Mouse (Mus musculus) neural tube, embryonic 14.5 days (tissue): ENCODE measurements around the gene Snx21. TPM values are rescaled to one million over a fixed set of nuclear protein-coding genes. Genes with fewer than 3 reads are reported as not detected.

Source experiments
- ATAC-seq: fragments of 200-750 bp; cut with Nextera tagmentation; 2 replicates; pipeline ENCODE4 v1.8.0; 2017; ENCODE audit warnings: low read depth, mild to moderate bottlenecking, moderate TSS enrichment, moderate library complexity
- H3K27ac ChIP-seq: fragments of 300-500 bp; sonication (generic); 2 replicates; pipeline ENCODE4 v1.5.1; 2014; ENCODE audit warnings: low read depth, mild to moderate bottlenecking, control low read depth, low read length, moderate library complexity, mixed read lengths
- H3K27me3 ChIP-seq: fragments of 300-500 bp; sonication (generic); 2 replicates; pipeline ENCODE4 v1.6.1; 2014; ENCODE audit warnings: low read length; ENCODE audit not compliant: control insufficient read depth, insufficient read depth
- H3K36me3 ChIP-seq: fragments of 300-500 bp; sonication (generic); 2 replicates; pipeline ENCODE4 v1.6.1; 2014; ENCODE audit warnings: low read length, mixed read lengths; ENCODE audit not compliant: control insufficient read depth, insufficient read depth
- H3K4me1 ChIP-seq: fragments of 300-500 bp; sonication (generic); 2 replicates; pipeline ENCODE4 v1.6.1; 2014; ENCODE audit warnings: low read length; ENCODE audit not compliant: control insufficient read depth, insufficient read depth
- H3K4me2 ChIP-seq: fragments of 300-500 bp; sonication (generic); 2 replicates; pipeline ENCODE4 v1.6.1; 2014; ENCODE audit warnings: mild to moderate bottlenecking, low read depth, low read length, control low read depth
- H3K4me3 ChIP-seq: fragments of 300-500 bp; sonication (generic); 2 replicates; pipeline ENCODE4 v1.5.1; 2014; ENCODE audit warnings: low read depth, low read length, control low read depth, mixed read lengths
- H3K9ac ChIP-seq: fragments of 300-500 bp; sonication (generic); replicated peaks from 2 replicates; pipeline ENCODE4 v1.6.1; 2014; ENCODE audit warnings: low read depth, mild to moderate bottlenecking, control low read depth, low read length, mixed read lengths
- H3K9me3 ChIP-seq: fragments of 300-500 bp; sonication (generic); 2 replicates; pipeline ENCODE4 v1.6.1; 2016; ENCODE audit warnings: low read length; ENCODE audit not compliant: control insufficient read depth
- WGBS: fragments of 180-500 bp; shearing (Covaris S2); extraction: QIAGEN DNeasy Blood & Tissue Kit; methylation state at CpG from one replicate; pipeline ENCODE4 v1.1.7; 2014; 5-methylcytosine and 5-hydroxymethylcytosine counted together
- polyA plus RNA-seq: library from polyadenylated mRNA; unstranded; fragments of >200 nt; fragmentation: Nextera tagmentation; extraction: Ambion mirVana; gene quantifications from 2 replicates; pipeline ENCODE4 v1.2.1, GENCODE M21; 2014

The Snx21 gene
- polyA plus RNA-seq, 1 experiment from 2014 or later, result 41.1 TPM

DNA sequence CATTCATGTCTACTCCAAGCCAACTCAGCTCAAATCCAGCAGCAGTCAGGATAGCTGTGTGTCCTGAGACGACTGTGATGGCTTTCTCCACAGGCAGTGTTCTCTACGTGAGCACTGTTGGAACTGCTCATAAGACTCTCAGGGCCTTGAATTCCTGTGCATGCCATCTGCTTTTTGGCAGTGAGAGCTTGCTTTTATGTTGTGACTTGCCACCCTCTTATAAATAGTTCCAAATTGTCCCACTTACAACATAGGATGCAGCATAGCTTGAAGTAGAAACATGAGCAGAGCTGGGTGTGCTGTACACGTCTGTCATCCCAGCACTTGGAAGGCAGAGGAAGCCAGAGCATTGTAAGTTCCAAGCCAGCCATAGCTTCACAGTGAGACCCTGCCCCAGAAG, 19.8 kb upstream of the Snx21 start:
- no peak for ATAC-seq
- Histone ChIP-seq H3K4me3 (no peak overlapping the region), H3K9me3 (no peaks in the 10 kb centered on the region), H3K4me2 (no peak overlapping the region), H3K27ac (no peak overlapping the region), H3K36me3 (peaks cover 41% of the 10 kb centered on the region), H3K27me3 (no peaks in the 10 kb centered on the region), H3K4me1 (peaks cover 10% of the 10 kb centered on the region), H3K9ac (no peak overlapping the region)
- 88% methylated on average over 3 of the region's 3 CpGs for whole genome bisulfite sequencing

DNA sequence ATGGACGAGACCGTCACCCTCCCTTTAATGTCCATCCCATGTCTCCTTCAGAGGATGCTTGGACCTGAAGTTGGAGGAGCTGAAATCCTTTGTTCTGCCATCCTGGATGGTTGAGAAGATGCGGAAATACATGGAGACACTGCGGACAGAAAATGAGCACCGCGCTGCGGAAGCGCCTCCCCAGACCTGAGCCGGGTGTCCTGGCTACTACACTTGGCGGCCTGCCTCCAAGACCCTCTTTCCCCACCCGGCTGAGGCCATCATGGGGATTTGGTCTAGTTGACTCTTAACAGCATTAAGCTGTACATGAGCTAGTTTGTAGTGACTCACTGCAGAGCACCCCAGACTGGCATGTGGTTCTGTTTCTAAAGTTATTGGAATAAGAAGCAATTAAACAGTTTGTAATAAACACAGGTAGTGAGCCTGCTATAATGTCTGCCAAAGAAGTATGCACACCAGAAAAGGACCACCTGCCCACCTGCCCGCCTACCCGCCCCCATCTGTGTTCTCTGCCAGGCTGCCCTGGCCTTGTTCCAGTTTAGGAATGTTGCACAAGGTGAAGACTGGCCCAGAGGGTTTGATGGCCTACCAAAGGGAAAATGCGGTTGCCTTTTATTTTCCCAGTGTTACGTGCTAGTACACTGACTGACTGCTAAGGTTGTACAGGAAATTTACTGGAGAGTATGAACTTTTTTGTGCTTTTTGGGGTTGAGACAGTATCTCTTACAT, 17.6 kb upstream of the Snx21 start:
- H3K27me3 ChIP-seq, result no peaks in the 10 kb centered on the region
- peaks cover 25% of the 10 kb centered on the region for H3K36me3 ChIP-seq
- H3K4me3 ChIP-seq, result no peak overlapping the region
- no peak overlapping the region for H3K4me2 ChIP-seq
- H3K27ac ChIP-seq, result no peak overlapping the region
- H3K4me1 ChIP-seq, result peaks cover 12% of the 10 kb centered on the region
- no peak overlapping the region for H3K9ac ChIP-seq
- no peaks in the 10 kb centered on the region for H3K9me3 ChIP-seq
- WGBS, result 94% methylated on average over 15 of the region's 15 CpGs
- ATAC-seq, result no peak

GRCm38 (mm10) chr2:164769258-164770037, 16.2 kb upstream of the Snx21 start, which contains the start of gene Ube2c:
Gene Ube2c (plus strand): TSS chr2:164769898.
- ATAC-seq, result peak; percentile 100
- 3% methylated on average over 53 of the region's 53 CpGs for WGBS
- Histone ChIP-seq H3K9me3 (no peaks in the 10 kb centered on the region), H3K27me3 (no peaks in the 10 kb centered on the region), H3K27ac (no peak within 1 kb of the TSS), H3K4me3 (peak within 1 kb of the TSS; percentile 67), H3K4me1 (peaks cover 12% of the 10 kb centered on the region), H3K4me2 (peak within 1 kb of the TSS; percentile 95), H3K36me3 (peaks cover 22% of the 10 kb centered on the region), H3K9ac (peak within 1 kb of the TSS; percentile 39; the same call in 1 of the 2 replicates)

GRCm38 (mm10) chr2:164770279-164770678, 15.3 kb upstream of the Snx21 start:
- Histone ChIP-seq H3K27ac (no peak overlapping the region), H3K36me3 (peaks cover 18% of the 10 kb centered on the region), H3K4me2 (peak overlapping the region; percentile 95), H3K9me3 (no peaks in the 10 kb centered on the region), H3K27me3 (no peaks in the 10 kb centered on the region), H3K4me1 (peaks cover 12% of the 10 kb centered on the region), H3K4me3 (peak overlapping the region; percentile 67), H3K9ac (peak overlapping the region; percentile 39; the same call in 1 of the 2 replicates)
- ATAC-seq, result no peak
- 4% methylated on average over 15 of the region's 15 CpGs for WGBS

DNA sequence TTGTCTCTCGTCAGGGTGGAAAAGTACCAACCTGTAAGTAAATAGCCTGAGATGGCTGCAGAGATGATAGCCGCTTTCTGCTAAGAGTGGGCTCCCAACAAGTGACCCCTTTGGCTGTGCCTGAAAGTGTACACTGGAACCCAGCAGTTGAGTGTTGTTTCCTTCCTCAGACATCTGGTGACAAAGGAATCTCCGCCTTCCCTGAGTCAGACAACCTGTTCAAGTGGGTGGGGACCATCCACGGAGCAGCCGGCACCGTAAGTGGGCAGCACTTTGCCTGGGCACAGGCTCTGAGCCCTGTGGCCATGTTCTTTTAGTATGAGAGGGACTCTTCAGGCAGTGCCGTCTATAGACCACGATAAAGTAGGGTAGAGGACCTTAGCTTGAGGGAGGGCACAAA, 14.5 kb upstream of the Snx21 start:
- Histone ChIP-seq H3K27me3 (no peaks in the 10 kb centered on the region), H3K27ac (no peak overlapping the region), H3K4me1 (peaks cover 12% of the 10 kb centered on the region), H3K4me2 (peak overlapping the region; percentile 95; the same call in 1 of the 2 replicates), H3K9me3 (no peaks in the 10 kb centered on the region), H3K9ac (no peak overlapping the region), H3K36me3 (peaks cover 15% of the 10 kb centered on the region; the same call in 1 of the 2 replicates), H3K4me3 (no peak overlapping the region)
- 85% methylated on average over 8 of the region's 8 CpGs for WGBS
- no peak for ATAC-seq

GRCm38 (mm10) chr2:164773229-164773988, 12.2 kb upstream of the Snx21 start:
- no peak overlapping the region for H3K4me3 ChIP-seq
- no peak overlapping the region for H3K9ac ChIP-seq
- no peak for ATAC-seq
- no peaks in the 10 kb centered on the region for H3K27me3 ChIP-seq
- no peaks in the 10 kb centered on the region for H3K36me3 ChIP-seq
- H3K27ac ChIP-seq, result no peak overlapping the region
- H3K4me2 ChIP-seq, result no peak overlapping the region
- peaks cover 12% of the 10 kb centered on the region for H3K4me1 ChIP-seq
- H3K9me3 ChIP-seq, result no peaks in the 10 kb centered on the region
- WGBS, result 79% methylated on average over 14 of the region's 14 CpGs

GRCm38 (mm10) chr2:164773989-164774364, 11.6 kb upstream of the Snx21 start:
- no peak overlapping the region for H3K9ac ChIP-seq
- 88% methylated on average over 5 of the region's 5 CpGs for WGBS
- peaks cover 12% of the 10 kb centered on the region for H3K4me1 ChIP-seq
- H3K4me3 ChIP-seq, result no peak overlapping the region
- H3K4me2 ChIP-seq, result no peak overlapping the region
- H3K36me3 ChIP-seq, result no peaks in the 10 kb centered on the region
- H3K27ac ChIP-seq, result no peak overlapping the region
- no peaks in the 10 kb centered on the region for H3K27me3 ChIP-seq
- no peak for ATAC-seq
- H3K9me3 ChIP-seq, result no peaks in the 10 kb centered on the region

GRCm38 (mm10) chr2:164776130-164776529, 9.5 kb upstream of the Snx21 start:
- Histone ChIP-seq H3K4me1 (0 out of 2 replicates have a peak, but pooled peaks cover 2% of the 10 kb centered on the region), H3K9ac (no peak overlapping the region), H3K9me3 (no peaks in the 10 kb centered on the region), H3K4me2 (no peak overlapping the region), H3K4me3 (no peak overlapping the region), H3K27me3 (no peaks in the 10 kb centered on the region), H3K36me3 (no peaks in the 10 kb centered on the region), H3K27ac (no peak overlapping the region)
- ATAC-seq, result no peak
- WGBS, result 89% methylated on average over 6 of the region's 6 CpGs
